Mouse (Mus musculus) thymus, postnatal 0 days (tissue): ENCODE data around the gene Agpat2. TPM values are rescaled to one million over a fixed set of nuclear protein-coding genes. Genes with fewer than 3 reads are reported as not detected.

Experiments
- DNase-seq: peaks from one replicate; pipeline ENCODE4 v3.0.0-alpha.2; 2015; ENCODE audit warnings: low spot score
- polyA plus RNA-seq: library from polyadenylated mRNA; unstranded; fragments of >200 nt; fragmentation: Nextera tagmentation; extraction: Ambion mirVana; gene quantifications from 2 replicates; pipeline ENCODE4 v1.2.1, GENCODE M21; 2015

The Agpat2 gene
- polyA plus RNA-seq, 1 experiment from 2014 or later, result 14.7 TPM

- no peak for DNase-seq
These were observed 28.4 kb downstream of the Agpat2 start for GRCm38 (mm10) chr2:26575865-26576264.

- DNase-seq, result no peak
These were observed 28.8 kb downstream of the Agpat2 start for GRCm38 (mm10) chr2:26575378-26575777.

- no peak for DNase-seq
These were observed 29.4 kb downstream of the Agpat2 start for GRCm38 (mm10) chr2:26574862-26575261.

- no peak for DNase-seq
These were observed 30.4 kb downstream of the Agpat2 start for GRCm38 (mm10) chr2:26573807-26574206.

GRCm38 (mm10) chr2:26573396-26573795 lies 30.8 kb downstream of the Agpat2 start:
- DNase-seq, result no peak

GRCm38 (mm10) chr2:26571826-26572225 lies 32.4 kb downstream of the Agpat2 start:
- no peak for DNase-seq

- DNase-seq, result no peak
These were observed 32.8 kb downstream of the Agpat2 start for GRCm38 (mm10) chr2:26571400-26571799.

- peak; percentile 73 for DNase-seq
These were observed 34.2 kb downstream of the Agpat2 start for GRCm38 (mm10) chr2:26570034-26570433.

- peak; percentile 85 for DNase-seq
These were observed 38.0 kb downstream of the Agpat2 start for GRCm38 (mm10) chr2:26566221-26566620.

- DNase-seq, result peak; percentile 66
These were observed 42.7 kb downstream of the Agpat2 start for GRCm38 (mm10) chr2:26561351-26562016.

- no peak for DNase-seq
These were observed 43.7 kb downstream of the Agpat2 start for GRCm38 (mm10) chr2:26560506-26560905.

- peak; percentile 41 for DNase-seq
These were observed 47.7 kb downstream of the Agpat2 start for GRCm38 (mm10) chr2:26556535-26556993.

GRCm38 (mm10) chr2:26555076-26555475 lies 49.1 kb downstream of the Agpat2 start:
- DNase-seq, result no peak

GRCm38 (mm10) chr2:26553904-26554303 lies 50.3 kb downstream of the Agpat2 start:
- DNase-seq, result no peak

- DNase-seq, result peak; percentile 70
These were observed 52.2 kb downstream of the Agpat2 start for GRCm38 (mm10) chr2:26552066-26552465.

- peak; percentile 69 for DNase-seq
These were observed 52.8 kb downstream of the Agpat2 start for GRCm38 (mm10) chr2:26551446-26551845.

- no peak for DNase-seq
These were observed 53.4 kb downstream of the Agpat2 start for GRCm38 (mm10) chr2:26550777-26551176.

GRCm38 (mm10) chr2:26550205-26550604 lies 54.0 kb downstream of the Agpat2 start:
- DNase-seq, result peak; percentile 61

GRCm38 (mm10) chr2:26549801-26550200 lies 54.4 kb downstream of the Agpat2 start:
- DNase-seq, result no peak

GRCm38 (mm10) chr2:26547481-26547880 lies 56.7 kb downstream of the Agpat2 start:
- DNase-seq, result no peak

- no peak for DNase-seq
These were observed 60.0 kb downstream of the Agpat2 start for GRCm38 (mm10) chr2:26544265-26544664.

- DNase-seq, result no peak
These were observed 60.4 kb downstream of the Agpat2 start for GRCm38 (mm10) chr2:26543768-26544167.

GRCm38 (mm10) chr2:26543155-26543554 lies 61.1 kb downstream of the Agpat2 start:
- DNase-seq, result no peak
